Mouse (Mus musculus) bone marrow macrophage, adult 2 months (primary cell): ENCODE results near the gene Cox4i1. TPM values are rescaled to one million over a fixed set of nuclear protein-coding genes. Genes with fewer than 3 reads are reported as not detected.
"Not testable (repeated sequence)": the region's sequence is repeated elsewhere in the genome, so short reads cannot be mapped to it uniquely, and the experiment has no call there.

Source experiments
- H3K27ac ChIP-seq: 2 replicates; pipeline ENCODE4 v1.5.1; 2012; ENCODE audit warnings: low read depth, low read length; ENCODE audit not compliant: insufficient read depth
- H3K4me1 ChIP-seq: 2 replicates; pipeline ENCODE4 v1.6.1; 2012; ENCODE audit warnings: low read length; ENCODE audit not compliant: control insufficient read depth, insufficient read depth
- H3K4me3 ChIP-seq: 2 replicates; pipeline ENCODE4 v1.5.1; 2012; ENCODE audit warnings: mild to moderate bottlenecking, low read length, moderate library complexity; ENCODE audit not compliant: insufficient read depth
- CTCF ChIP-seq: IDR thresholded peaks from 2 replicates; pipeline ENCODE4 v1.5.1; 2012; ENCODE audit warnings: low read depth, mild to moderate bottlenecking, low read length, moderate library complexity
- POLR2A ChIP-seq: IDR thresholded peaks from 2 replicates; pipeline ENCODE4 v1.6.1; 2012; ENCODE audit warnings: mild to moderate bottlenecking, low read depth, low read length, borderline replicate concordance
- polyA plus RNA-seq: library from polyadenylated mRNA; stranded (reverse); fragments of >200 nt; gene quantifications from 2 replicates; pipeline ENCODE4 v1.2.4, GENCODE M21; 2012; ENCODE audit not compliant: missing spikeins, insufficient read depth, insufficient read length

Cox4i1 gene
- polyA plus RNA-seq, 1 experiment = 607 TPM

GRCm38 (mm10) chr8:120678447-120678846, 10.4 kb downstream of the Cox4i1 start:
- Histone ChIP-seq H3K27ac (no peak overlapping the region), H3K4me3 (no peak overlapping the region), H3K4me1 (peaks cover 21% of the 10 kb centered on the region)
- TF ChIP-seq CTCF = peak; percentile 80
- no peak for TF ChIP-seq POLR2A

GRCm38 (mm10) chr8:120679629-120680387, 11.8 kb downstream of the Cox4i1 start:
- H3K27ac ChIP-seq = no peak overlapping the region
- H3K4me3 ChIP-seq = no peak overlapping the region
- TF ChIP-seq CTCF (no peak), POLR2A (no peak)
- H3K4me1 ChIP-seq = peaks cover 27% of the 10 kb centered on the region

- H3K27ac ChIP-seq, H3K4me3 ChIP-seq: not testable (repeated sequence)
- peaks cover 32% of the 10 kb centered on the region for H3K4me1 ChIP-seq
- TF ChIP-seq CTCF = peak; percentile 59; the same call in 1 of the 2 replicates
These were observed 12.4 kb downstream of the Cox4i1 start for GRCm38 (mm10) chr8:120680405-120680804.

- no peak overlapping the region for H3K4me3 ChIP-seq
- H3K27ac ChIP-seq = no peak overlapping the region
- H3K4me1 ChIP-seq = peaks cover 34% of the 10 kb centered on the region
- TF ChIP-seq CTCF (no peak), POLR2A (no peak)
These were observed 13.1 kb downstream of the Cox4i1 start for GRCm38 (mm10) chr8:120681113-120681512.

GRCm38 (mm10) chr8:120683602-120684001, 15.6 kb downstream of the Cox4i1 start:
- Histone ChIP-seq H3K4me1 (peaks cover 54% of the 10 kb centered on the region), H3K4me3 (no peak overlapping the region), H3K27ac (peak overlapping the region; percentile 48; the same call in 1 of the 2 replicates)
- TF ChIP-seq CTCF (peak; percentile 72), POLR2A (no peak)

- no peak for TF ChIP-seq CTCF
- TF ChIP-seq POLR2A = no peak
- H3K4me3 ChIP-seq = no peak overlapping the region
- peaks cover 55% of the 10 kb centered on the region for H3K4me1 ChIP-seq
- no peak overlapping the region for H3K27ac ChIP-seq
These were observed 16.1 kb downstream of the Cox4i1 start for GRCm38 (mm10) chr8:120684082-120684481.

- H3K4me1 ChIP-seq = peaks cover 58% of the 10 kb centered on the region
- H3K27ac ChIP-seq = peak overlapping the region; percentile 99
- TF ChIP-seq CTCF = no peak
- TF ChIP-seq POLR2A = no peak
- peak overlapping the region; percentile 60 for H3K4me3 ChIP-seq
These were observed 17.1 kb downstream of the Cox4i1 start for GRCm38 (mm10) chr8:120685097-120685496.

GRCm38 (mm10) chr8:120685591-120685990, 17.6 kb downstream of the Cox4i1 start:
- H3K4me3 ChIP-seq = peak overlapping the region; percentile 60
- TF ChIP-seq CTCF = no peak
- peak; percentile 78; the same call in 1 of the 2 replicates for TF ChIP-seq POLR2A

GRCm38 (mm10) chr8:120686051-120686450, 18.0 kb downstream of the Cox4i1 start:
- peak overlapping the region; percentile 99 for H3K27ac ChIP-seq
- H3K4me3 ChIP-seq = peak overlapping the region; percentile 60
- 0 out of 2 replicates have a peak, but pooled peaks have one; percentile 36 for TF ChIP-seq POLR2A
- TF ChIP-seq CTCF = no peak
- peaks cover 58% of the 10 kb centered on the region for H3K4me1 ChIP-seq

More at GRCm38 (mm10) chr8:120685591-120685990, 17.6 kb downstream of the Cox4i1 start:
- peaks cover 58% of the 10 kb centered on the region for H3K4me1 ChIP-seq
- H3K27ac ChIP-seq = peak overlapping the region; percentile 99

- Histone ChIP-seq H3K4me3 (peak overlapping the region; percentile 60), H3K4me1 (peaks cover 58% of the 10 kb centered on the region), H3K27ac (peak overlapping the region; percentile 99)
- TF ChIP-seq POLR2A (no peak), CTCF (no peak)
These were observed 18.6 kb downstream of the Cox4i1 start for GRCm38 (mm10) chr8:120686576-120686975.

- peaks cover 53% of the 10 kb centered on the region for H3K4me1 ChIP-seq
- TF ChIP-seq POLR2A (no peak), CTCF (no peak)
- H3K27ac ChIP-seq = no peak overlapping the region
- no peak overlapping the region for H3K4me3 ChIP-seq
These were observed 19.8 kb downstream of the Cox4i1 start for GRCm38 (mm10) chr8:120687786-120688185.
